Mouse (Mus musculus) small intestine, adult 2 months (tissue): ENCODE measurements around the gene Dnm2.

ENCODE experiments used
- CTCF ChIP-seq: fragments of 200-500 bp; IDR thresholded peaks from 2 replicates; pipeline ENCODE4 v1.5.1; 2012; ENCODE audit warnings: low read depth, mild to moderate bottlenecking, control low read depth, inconsistent platforms, low read length, moderate library complexity, mixed read lengths; ENCODE audit not compliant: insufficient replicate concordance, insufficient read length; ENCODE audit errors: extremely low read depth
- POLR2A ChIP-seq: fragments of 200-500 bp; IDR thresholded peaks from 2 replicates; pipeline ENCODE4 v1.6.1; 2012; ENCODE audit warnings: low read depth, mild to moderate bottlenecking, control low read depth, inconsistent platforms, low read length, moderate library complexity

- TF ChIP-seq POLR2A (peak; percentile 91), CTCF (no peak)
Observed at GRCm38 (mm10) chr9:21424631-21425555, at the start of gene Dnm2.
